In the genomic region with DNA sequence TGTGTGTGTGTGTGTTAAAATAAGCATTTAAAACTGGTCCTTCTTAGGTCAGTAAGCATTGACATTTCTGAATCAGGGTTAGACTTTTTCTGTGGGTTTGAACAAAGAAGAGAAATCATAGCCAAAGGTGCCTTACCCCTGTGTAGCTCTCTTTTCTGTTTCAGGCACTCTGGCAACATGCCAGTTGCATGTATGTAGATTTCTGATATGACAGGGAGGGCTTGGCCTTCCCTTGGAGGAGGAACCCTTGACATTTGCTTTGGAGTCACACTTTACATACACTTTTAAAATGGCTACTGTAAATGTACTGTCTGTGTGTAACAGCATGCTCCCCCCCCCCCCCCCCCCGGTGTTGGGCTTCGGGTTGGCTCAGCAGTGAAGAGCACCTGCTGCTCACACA, we compare ENCODE assay signal across 9 mouse cellular contexts.
"Had no signal": no experiment of that assay in that cellular context is flagged by ENCODE, and none has a peak within 500 bp of the region (broad histone marks: within the 10 kb centered on the region; RNA-seq: fewer than 3 reads in every experiment).

No protein-coding gene starts in this region.

- DNase-seq: kidney, adult 18-20 months; kidney, postnatal 14 days; layer of hippocampus, postnatal 36 days; lung, adult 18-20 months; right cerebral cortex, adult 18-20 months; right cerebral cortex, postnatal 25 days; thymus, adult 18-20 months; thymus, postnatal 14 days had no signal

- ATAC-seq: midbrain, embryonic 15.5 days had no signal
